Mouse (Mus musculus): ENCODE measurements around the gene 1110017D15Rik.

Gene 1110017D15Rik

DNA sequence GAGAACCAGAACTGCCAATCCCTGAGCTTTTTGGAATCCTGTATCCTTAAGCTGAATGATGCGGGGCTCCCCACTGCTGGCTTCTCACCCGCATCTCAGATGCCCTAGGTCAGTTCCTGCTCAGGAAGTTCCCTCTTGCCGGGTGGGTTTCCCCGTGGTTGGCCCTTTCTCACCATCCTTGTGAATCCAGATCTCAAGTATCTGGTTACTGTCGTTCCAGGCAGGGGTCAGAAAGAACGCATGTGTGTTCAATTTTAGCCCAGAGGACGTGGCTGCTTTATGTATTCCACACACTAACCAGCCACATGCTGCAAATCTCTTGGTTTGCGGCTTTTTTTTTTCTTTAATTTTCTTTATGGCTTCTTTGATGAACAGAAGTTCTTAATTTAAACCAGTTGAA, 3.4 kb downstream of the 1110017D15Rik start:
- ATAC-seq (ENCODE audit: low TSS enrichment), result no peak

DNA sequence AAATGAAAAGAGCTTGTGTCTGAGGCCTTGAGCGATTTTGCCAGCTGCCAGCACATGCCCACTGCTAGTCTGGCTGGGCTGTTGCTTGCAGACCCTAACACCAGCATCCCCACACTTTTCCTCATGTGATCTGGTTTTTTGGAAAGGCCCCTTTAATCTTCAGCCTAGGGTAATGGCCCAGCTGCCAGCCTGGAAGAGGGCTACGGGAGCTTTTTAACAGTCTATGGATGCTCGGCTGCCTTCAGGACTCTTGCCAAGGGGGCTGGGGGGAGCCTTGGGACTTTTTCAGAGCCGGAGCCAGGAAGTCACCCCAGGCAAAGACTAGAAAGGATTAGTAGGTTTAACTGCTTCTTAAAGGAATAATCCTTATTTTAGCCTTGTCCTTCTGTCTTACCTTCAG, 3.8 kb downstream of the 1110017D15Rik start:
- no peak for ATAC-seq (ENCODE audit: low TSS enrichment)

DNA sequence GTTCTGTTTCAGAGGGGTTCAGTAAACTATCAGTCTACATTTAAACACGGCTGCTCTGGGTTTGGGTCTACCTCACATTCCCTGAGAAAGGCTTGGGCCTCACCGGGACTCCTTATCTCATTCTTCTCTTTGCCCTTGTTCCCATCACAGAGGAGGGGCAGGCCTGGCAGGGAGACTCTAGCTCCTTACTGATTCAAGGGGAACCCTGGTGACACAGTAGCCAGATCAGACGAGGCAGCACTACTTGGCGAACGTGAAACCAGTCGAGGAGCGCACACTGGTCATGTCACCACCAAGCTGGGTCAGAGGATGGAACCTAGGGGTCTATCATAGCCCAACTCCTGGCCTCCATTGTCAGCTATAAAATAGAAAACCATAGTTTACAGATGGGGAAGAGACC, 9.1 kb downstream of the 1110017D15Rik start:
- ATAC-seq (ENCODE audit: low TSS enrichment), result no peak

DNA sequence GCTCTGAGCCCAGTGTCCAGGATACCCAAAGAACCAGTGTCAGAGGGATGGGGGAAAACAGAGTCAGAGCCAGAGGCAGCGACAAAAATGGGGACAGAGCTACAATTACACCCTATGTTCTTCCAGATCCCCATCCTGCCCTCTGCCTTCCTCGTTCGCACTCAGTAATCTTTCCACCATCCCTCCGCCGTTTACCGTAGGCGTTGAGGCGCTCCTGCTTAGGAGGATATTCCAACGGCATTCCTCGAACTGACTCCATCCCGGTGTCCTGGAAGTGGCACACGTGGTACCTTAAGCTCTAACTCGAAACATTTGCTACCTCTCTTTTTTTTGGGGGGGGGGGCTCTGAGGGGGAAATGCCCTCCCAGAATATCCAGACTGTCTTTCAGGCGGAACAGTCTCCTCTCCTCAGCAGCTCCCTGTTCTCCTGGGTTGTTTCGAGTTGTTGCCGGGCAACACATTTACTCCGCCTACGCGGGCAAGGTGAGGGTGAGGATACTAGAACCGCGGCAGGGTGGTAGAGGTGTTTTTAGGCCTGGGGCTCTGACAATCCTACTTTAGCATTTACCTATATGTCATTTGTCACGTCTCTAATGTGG, 9.7 kb downstream of the 1110017D15Rik start:
- ATAC-seq (ENCODE audit: low TSS enrichment), result peak; percentile 17

DNA sequence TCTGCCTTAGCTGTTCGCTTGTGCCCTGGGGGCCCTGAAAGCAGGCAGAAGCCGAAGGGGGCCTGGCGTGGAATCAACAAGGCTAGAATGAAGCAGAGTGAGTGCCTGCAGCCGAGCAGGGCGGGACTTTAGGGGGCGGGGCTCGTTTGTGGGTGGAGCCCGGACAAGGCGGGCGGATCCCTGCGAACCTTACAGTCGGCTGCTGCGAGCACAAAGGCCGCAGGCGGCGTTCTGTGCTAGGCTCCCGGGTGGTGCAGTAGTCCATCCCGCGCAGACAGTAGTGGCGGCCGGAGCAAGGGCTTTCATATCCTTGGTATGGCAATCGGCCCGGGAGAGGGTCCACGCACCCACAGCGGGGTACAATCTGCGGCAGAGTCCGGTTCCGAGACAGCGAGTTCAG, 10.2 kb downstream of the 1110017D15Rik start:
- peak; percentile 71 for ATAC-seq (ENCODE audit: low TSS enrichment)

DNA sequence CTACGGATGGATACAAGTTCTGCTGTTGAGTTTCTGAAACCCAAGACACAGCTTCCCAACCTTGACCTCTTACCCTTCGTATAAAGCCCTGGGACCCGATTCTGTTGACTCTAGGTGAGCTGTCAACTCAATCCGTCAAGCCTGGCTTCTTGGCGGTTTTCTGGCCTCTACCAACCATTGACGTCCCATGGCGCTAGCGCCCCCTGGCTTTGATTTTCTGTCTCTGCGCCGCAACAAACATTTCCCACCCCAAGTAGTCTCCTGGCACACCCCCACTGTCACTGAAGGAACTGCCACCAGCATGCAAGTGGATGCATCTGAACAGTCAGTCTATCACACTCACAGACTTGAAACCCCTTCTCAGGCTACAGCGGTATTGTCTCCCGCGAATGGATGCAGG, 11.0 kb downstream of the 1110017D15Rik start:
- ATAC-seq (ENCODE audit: low TSS enrichment), result no peak

DNA sequence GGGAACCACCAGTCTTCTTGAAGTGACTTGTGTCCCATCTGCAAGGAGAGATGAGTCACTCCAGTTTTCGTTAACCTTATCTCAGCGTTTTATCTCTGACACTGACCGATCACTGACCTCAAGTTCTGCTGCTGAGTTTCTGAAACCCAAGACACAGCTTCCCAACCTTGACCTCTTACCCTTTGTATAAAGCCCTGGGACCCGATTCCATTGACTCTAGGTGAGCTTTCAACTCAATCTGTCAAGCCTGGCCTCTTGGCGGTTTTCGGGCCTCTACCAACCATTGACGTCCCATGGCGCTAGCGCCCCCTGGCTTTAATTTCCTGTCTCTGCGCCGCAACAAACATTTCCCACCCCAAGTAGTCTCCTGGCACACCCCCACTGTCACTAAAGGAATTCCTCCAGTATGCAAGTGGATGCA, 12.0 kb downstream of the 1110017D15Rik start:
- ATAC-seq (ENCODE audit: low TSS enrichment), result no peak

DNA sequence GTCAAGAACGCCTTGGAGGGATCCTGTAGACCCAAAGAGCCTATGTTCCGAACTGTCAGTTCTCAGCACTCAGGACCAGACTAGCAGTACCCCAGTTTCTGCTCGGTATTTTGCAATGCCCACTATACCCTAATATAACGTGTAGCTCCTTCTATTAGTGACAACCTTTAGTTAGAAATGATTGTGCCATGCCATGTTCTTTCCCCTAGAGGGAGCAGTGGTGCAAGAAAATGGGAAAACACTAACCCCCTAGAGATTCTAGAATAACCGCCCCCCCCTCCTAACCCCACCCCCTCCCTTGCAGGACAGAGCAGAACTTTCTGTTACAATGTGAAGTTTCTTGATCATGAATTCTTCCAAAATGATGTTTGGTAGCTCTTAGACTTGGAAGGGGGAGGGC, 12.8 kb downstream of the 1110017D15Rik start:
- ATAC-seq (ENCODE audit: low TSS enrichment), result no peak

DNA sequence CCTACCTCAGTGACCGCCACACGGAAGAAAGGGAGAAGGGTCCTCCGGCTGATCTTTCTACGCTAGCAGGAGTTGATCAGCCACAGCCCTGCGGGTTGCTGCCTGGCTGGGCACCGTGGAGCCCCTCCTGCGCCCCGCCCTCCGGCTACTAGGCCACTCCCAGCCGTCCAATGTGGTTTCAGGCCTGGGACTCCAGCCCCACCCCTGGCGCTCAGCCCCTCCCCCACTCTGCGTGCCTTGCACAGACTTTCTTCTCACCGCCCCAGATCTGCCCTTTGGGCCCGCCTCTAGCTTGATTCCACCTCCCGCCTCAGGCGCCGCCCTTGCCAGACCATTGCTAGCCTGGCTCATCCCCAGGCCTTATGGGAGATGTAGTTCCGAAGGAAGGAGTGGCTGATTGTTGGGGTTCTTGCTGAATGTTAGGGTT, 14.1 kb downstream of the 1110017D15Rik start, which contains the start of gene AI464131:
AI464131 (minus strand) TSS at position 91 of the 427 bp plus-strand sequence.
- peak; percentile 71 for ATAC-seq (ENCODE audit: low TSS enrichment)

DNA sequence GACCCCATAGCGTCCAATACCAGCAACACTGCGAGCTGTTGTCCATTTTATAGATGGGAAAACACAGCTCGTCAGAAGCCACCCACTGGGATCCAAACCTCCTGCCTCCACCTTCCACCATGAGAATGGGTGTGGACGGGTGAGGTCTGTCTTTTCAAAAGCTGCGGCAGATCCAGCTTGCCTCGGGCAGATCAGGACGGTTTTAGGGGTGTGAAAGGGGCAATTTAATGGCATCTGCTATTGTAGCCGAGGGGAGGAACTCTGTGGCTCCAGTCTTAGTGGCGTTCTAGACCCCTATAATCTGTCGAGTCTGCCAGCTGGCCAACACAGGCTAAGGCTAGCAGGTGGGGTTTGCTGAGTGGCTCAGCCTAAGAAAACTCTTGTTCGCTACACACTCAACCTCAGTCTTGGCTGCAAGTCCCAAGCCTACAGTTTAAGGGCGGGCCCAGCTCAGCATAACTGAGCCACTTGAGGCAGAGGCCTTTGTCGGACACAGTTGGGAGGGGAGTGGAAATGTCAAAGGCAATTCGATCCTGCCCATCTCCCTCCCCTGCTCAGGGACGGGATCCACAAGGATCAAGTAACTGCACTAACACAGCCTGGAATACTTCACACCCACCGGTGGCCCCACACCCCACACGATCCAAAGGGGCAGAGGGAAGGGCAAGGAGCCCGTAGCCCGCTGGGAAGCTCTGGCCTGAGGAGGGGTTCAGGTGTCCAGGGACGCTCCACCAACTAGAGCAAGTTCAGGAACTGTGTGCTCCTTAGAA, 14.8 kb downstream of the 1110017D15Rik start:
- ATAC-seq (ENCODE audit: low TSS enrichment), result no peak

DNA sequence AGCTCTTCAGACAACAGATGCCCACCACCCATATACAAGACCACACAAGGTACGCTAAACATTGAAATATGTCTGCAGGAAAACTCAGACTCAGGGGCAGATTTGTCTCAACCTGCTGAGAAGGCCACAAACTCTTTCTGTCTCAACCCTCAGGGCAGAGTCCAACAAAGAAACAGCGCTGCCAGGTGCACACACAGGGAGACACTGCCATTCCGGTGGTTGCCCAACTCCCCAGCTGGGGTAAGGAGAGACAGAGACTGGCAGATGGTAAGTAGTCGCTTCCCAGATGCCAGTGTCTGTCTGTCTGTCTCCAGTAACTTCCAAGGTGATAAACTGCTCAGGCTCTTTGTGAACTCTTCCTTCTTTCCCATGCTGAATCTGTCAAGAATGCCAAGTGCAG, 16.3 kb downstream of the 1110017D15Rik start:
- no peak for ATAC-seq (ENCODE audit: low TSS enrichment)

DNA sequence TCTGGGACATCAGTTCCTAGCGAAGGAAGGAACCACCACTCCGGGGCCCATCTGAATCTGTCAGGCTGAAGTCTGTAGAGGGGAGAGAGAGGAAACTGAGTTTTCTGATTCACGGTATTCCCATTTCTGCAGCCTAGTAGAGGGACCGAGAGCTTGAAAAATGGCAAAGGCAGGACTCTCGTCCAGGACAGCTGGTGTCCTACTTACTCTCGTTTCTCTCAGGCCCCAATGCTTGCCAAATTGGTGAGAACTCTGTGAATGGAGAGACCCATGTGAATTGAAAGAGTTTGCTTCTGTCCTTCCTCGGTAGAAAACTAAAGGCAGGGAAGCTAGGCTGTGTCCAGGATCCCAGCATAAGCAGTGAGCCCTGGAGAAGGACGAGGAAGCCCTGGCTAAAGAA, 17.5 kb downstream of the 1110017D15Rik start:
- peak; percentile 18; the same call in 1 of the 2 replicates for ATAC-seq (ENCODE audit: low TSS enrichment)

DNA sequence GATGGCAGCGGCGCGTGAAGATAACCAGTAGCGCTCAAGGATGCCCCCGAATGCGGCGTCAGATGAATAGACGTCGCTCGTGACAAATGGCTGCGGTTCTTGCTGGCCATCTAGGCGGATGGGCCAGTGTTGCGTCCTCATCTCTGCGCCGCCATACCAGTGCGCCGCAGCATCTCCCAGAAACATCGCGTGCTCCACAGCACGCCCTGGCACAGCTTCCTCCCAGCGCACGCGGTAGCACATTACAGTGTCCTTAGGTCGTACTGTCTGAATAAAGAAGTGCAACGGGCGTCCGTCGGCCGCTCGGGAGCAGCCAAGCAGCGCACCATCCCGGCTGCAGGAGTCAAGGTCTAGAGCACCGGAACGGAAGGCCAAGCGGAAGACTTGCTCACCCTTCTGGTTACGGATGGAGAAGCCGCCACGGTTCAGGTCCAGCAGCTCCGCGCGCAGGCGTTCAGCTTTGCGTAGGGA, 18.2 kb downstream of the 1110017D15Rik start:
- no peak for ATAC-seq (ENCODE audit: low TSS enrichment)

DNA sequence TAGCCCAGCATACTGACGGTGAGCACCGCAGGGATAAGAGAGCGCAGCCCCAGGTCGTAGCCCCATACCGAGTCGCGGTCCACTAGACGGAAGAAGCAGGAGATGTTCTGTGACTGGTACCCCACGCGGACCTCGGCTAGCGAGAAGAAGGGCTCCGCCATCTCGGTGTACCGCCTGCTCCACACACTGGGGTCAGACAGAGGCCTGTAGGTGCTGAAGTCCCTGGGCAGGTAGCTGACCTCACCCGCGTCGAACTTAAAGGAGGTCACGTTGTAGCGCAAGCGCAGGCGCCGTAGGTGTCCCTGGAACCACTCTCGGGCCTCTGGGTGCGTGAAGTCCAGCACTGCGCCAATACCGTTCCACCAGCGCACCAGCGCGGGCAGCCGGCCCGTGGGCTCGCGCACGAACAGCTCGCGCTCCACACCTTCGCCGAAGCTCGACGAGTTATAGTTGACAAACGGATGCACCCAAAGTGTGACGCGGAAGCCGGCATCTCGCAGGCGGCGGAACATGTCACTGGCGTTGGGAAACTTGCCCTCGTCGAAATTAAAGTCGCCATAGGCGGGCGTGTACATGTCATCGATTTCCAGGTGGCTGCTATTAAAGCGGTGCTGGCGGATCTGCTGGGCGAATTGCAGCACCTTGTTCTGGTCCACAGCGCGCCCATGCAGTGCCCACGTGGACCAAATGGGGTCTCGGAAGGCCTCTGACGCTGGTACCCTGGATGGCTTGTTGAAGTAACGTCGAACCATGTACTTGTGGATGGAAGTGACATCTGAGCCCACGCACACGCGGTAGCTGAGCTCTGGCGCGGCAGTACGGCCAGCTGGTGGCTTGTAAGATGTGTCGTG, 18.9 kb downstream of the 1110017D15Rik start:
- ATAC-seq (ENCODE audit: low TSS enrichment), result no peak

DNA sequence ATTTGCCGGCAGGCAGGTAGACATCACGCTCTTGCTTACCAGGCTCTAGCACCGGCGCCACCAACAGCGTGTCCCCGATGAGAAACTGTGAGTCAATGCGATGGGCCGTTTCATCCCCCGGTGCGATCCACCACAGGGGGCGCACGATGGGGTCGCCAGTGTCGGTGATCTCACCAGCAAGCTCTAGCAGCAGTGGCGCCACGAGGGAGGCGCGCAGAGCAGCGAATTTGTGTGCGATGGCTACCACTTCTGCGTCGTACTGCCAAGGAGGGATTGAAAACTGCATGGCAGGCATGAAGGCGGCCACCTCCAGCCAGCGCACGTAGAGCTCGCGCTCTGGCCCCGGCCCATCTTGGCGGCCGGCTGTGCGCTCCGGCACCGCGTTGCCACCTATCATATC, 19.6 kb downstream of the 1110017D15Rik start:
- ATAC-seq (ENCODE audit: low TSS enrichment), result no peak

DNA sequence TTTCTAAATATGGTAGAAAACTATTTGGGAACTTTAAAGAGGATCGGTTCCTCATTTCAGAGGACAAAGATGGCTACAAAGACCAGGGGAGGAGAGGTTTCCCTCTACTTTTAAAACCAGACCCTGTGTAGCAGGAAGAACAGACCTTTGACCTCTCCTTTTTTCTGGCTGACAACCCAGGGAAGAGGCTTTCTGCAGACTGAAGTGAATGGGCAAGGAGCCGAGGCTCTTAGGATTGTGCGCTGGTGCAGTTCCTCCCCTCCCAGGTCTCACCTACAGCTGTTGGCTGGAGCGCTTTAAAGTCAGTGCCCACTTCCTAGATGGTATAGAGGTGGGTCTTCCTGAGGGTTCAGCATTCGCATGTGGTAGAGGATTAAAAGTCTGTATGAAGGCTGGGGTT, 20.1 kb downstream of the 1110017D15Rik start:
- ATAC-seq (ENCODE audit: low TSS enrichment), result no peak

DNA sequence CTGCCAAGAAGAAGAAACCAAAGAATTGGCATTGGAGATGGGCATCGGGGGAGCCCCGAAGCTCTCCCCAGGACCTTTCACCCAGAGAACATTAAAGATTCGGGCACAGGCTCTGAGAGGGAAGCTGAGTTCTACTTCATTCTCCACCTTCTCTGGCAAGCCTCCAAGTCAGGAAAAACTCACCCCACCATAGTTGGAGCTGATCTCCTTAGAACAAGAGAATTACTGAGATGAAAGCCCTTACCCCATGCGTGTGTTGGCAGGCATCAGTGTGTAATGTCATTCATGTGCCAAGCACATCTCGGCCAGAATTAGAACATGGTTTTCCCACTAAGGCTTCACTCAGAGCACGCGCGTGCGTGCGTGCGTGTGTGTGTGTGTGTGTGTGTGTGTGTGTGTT, 21.3 kb downstream of the 1110017D15Rik start:
- peak; percentile 26; the same call in 1 of the 2 replicates for ATAC-seq (ENCODE audit: low TSS enrichment)

DNA sequence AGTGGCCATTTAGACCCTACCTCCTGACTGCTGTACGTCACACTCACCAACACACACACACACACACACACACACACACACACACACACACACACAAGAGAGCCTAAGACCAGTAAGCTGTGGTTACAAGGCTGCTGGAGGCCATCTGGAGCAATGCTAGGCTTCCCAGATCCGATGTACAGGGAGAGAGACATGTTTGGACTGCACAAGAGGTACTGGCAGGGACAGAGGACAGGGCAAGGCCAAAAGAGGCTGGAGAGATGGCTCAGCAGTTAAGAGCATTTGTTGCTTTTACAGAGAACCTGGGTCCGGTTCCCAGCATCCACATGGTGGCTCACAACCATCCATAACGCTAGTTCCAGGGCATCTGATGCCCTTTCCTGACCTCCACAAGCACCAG, 22.1 kb downstream of the 1110017D15Rik start:
- no peak for ATAC-seq (ENCODE audit: low TSS enrichment)

DNA sequence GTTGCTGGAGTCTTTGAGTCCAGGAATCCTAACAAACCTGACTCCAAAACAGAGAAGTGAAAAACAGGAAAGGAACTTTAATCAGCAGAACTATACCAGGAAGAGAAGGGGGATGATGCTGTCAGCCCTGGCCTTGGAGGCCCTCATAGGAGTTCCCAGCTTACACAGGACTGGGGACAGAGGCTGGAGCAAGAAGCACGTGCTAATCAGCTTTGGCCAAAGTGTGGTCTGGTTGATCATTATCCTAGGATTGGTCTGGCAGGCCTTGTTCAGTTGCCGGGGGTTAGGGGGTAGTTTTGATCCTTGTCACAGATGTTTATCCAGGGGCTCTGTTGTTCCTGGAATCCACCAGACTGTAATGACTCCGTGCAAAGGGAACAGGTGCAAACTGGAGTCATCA, 22.8 kb downstream of the 1110017D15Rik start:
- no peak for ATAC-seq (ENCODE audit: low TSS enrichment)

DNA sequence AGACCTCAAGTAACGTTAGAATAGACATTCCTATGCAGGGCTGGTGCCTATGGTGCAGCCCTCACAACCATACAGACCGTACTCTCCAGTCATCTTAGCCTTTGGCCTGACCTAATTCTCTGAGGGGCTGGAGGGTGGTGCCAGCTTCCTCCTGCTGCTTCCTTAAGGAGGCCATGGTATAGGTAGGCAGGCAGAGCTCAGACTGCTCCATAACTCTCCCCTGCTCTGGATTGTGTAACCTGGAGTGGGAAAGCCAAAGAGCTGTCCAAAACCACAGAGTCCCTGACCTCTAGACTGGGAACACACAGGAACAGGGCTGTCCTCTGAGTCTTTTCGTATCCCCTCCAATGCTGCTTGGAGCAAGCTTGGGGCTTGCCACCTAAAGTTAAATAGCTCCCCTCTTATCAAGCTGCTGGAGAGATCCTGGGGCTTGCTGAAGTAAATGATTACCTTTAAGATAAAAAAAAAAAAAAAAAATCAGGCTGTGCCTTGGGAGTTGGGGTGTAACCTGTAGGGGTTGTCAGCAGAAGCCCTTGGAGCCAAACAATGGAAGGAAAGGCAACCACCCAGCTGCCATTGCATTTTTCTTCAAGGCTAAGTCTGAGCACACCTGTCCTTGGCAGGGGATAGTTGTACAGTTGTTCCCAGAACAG, 23.5 kb downstream of the 1110017D15Rik start:
- no peak for ATAC-seq (ENCODE audit: low TSS enrichment)

DNA sequence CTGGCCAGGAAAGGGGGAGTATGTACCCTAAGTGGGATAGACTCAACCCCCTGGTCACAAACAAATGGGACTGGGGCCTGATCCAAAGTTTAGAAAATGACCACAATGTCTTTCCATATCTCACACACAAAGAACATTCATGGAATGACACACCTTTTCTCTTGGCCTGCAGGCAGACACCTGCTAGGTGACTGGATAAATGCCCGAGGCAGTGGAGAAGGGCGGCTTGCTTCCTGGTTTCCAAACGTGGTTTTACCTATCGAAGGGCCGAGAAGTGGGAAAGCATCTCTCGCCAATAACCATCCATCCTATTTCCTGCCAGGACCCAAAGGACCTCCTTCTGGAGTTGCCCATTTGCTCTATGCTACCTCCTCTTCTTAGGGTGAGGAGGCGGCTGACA, 24.2 kb downstream of the 1110017D15Rik start:
- ATAC-seq (ENCODE audit: low TSS enrichment), result no peak

DNA sequence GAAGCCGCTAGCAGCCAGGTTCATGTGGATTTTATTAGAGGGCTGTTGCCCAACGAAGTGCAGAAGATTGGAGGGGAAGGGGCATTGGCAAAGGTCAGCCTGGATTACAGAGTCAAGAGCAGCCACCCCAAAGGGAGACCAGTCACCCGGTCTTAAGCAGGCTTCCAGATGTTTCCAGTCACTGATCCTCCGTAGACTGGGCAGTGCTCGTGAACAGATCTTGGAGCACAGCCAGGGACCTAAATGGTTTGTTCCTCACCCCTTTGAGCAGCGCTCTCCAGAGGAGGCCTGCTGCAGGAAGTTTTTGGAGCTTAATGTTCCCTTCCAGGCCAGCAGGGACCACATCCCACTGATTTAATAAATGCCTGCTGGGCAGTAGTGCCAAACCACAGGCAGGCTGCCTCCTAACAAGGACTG, 35.5 kb downstream of the 1110017D15Rik start:
- ATAC-seq (ENCODE audit: low TSS enrichment), result peak; percentile 41; the same call in 1 of the 2 replicates

Measured in frontal cortex, adult (tissue).